Mouse (Mus musculus): ENCODE data around the gene Enthd1. TPM values are rescaled to one million over a fixed set of nuclear protein-coding genes. Genes with fewer than 3 reads are reported as not detected.

Gene Enthd1
- polyA plus RNA-seq, 1 experiment = 29.0 TPM

DNA sequence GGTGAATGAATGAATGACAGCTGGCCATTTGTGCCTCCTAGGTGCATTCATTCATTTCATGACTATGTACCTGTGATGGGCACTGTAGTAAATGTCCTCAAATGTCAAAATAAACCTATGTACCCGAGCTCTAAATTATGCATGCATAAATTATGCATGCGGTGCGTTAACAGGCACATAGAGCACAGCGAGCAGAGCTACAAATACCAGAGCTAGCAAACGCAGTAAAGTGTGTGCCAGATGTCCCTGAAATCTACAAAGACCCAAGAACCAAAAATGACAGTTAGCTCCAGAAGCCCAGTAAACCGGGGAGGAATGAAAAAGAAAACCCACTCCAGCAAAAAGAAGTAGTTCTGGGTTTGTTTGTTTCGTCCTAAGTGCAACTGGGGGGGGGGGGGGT is 36.5 kb upstream of the Enthd1 start:
- Histone ChIP-seq H3K36me3 (ENCODE audit: control insufficient read depth, insufficient read depth, low read length) (no peaks in the 10 kb centered on the region), H3K4me1 (ENCODE audit: control insufficient read depth, insufficient read depth, low read length) (no peaks in the 10 kb centered on the region; the same call in 1 of the 2 replicates)
- TF ChIP-seq CTCF (IDR thresholded peaks at IDR 0.05; ENCODE audit: control insufficient read depth, insufficient read depth, insufficient replicate concordance, low read depth, low read length) (no peak), POLR2A (IDR thresholded peaks at IDR 0.05; ENCODE audit: control insufficient read depth, low read depth, low read length) (no peak)

DNA sequence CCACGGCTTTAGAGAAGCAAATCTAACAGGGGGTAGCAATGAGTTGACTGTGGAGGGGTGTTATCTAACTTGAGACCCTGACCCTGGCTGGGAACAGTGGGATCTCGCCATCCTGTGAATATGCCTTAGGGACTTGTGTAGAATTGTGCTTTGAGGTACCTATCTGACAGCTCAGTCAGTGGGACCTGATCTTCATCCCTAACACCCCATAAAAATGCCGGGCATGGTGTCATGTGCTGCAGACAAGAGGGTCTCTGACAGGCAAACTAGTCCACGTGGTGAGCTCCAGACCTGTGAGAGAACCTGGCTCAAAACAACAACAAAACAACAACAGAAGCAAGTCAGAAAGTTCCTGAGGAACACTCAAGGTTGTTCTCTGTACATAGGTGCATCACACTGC is 34.9 kb upstream of the Enthd1 start:
- Histone ChIP-seq H3K36me3 (ENCODE audit: control insufficient read depth, insufficient read depth, low read length) (no peaks in the 10 kb centered on the region), H3K27me3 (ENCODE audit: control insufficient read depth, insufficient read depth, low read length) (no peaks in the 10 kb centered on the region), H3K4me1 (ENCODE audit: control insufficient read depth, insufficient read depth, low read length) (no peaks in the 10 kb centered on the region; the same call in 1 of the 2 replicates), H3K27ac (ENCODE audit: control insufficient read depth, insufficient read depth, low read depth, low read length) (no peak overlapping the region), H3K4me3 (ENCODE audit: control insufficient read depth, low read depth, low read length) (no peak overlapping the region)
- TF ChIP-seq CTCF (IDR thresholded peaks at IDR 0.05; ENCODE audit: control insufficient read depth, insufficient read depth, insufficient replicate concordance, low read depth, low read length) = no peak

More for the DNA sequence above, 36.5 kb upstream of the Enthd1 start:
- no peaks in the 10 kb centered on the region for H3K27me3 ChIP-seq (ENCODE audit: control insufficient read depth, insufficient read depth, low read length)
- H3K27ac ChIP-seq (ENCODE audit: control insufficient read depth, insufficient read depth, low read depth, low read length) = no peak overlapping the region
- no peak overlapping the region for H3K4me3 ChIP-seq (ENCODE audit: control insufficient read depth, low read depth, low read length)

DNA sequence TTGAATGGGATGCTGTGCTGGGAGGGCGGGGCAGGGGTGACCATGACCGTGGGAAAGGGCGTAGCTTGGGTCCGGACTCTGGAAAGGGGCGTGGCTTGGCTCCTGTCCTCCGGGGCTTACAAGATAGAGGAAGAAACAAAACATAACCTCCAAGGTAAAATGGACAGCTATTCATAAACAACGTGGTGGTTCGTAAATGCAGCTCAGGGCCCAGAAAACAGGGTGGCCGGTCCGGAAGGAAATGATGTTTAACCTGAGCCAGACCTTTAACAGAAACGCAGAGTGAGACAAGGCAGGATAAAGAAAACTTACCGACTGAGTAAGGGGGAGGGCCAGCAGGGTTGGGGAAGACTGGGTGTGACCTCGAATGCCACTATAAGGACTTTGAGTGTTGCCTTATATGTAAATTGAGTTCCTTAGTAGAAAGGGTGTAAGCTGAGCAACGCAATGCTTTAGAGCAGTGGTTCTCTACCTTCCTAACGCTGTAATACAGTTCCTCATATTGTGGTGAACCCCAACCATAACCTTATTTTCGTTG is 34.3 kb upstream of the Enthd1 start:
- H3K27ac ChIP-seq (ENCODE audit: control insufficient read depth, insufficient read depth, low read depth, low read length) = no peak overlapping the region
- H3K4me1 ChIP-seq (ENCODE audit: control insufficient read depth, insufficient read depth, low read length) = no peaks in the 10 kb centered on the region; the same call in 1 of the 2 replicates
- H3K27me3 ChIP-seq (ENCODE audit: control insufficient read depth, insufficient read depth, low read length) = no peaks in the 10 kb centered on the region
- no peak for TF ChIP-seq CTCF (IDR thresholded peaks at IDR 0.05; ENCODE audit: control insufficient read depth, insufficient read depth, insufficient replicate concordance, low read depth, low read length)
- no peak for TF ChIP-seq POLR2A (IDR thresholded peaks at IDR 0.05; ENCODE audit: control insufficient read depth, low read depth, low read length)
- H3K36me3 ChIP-seq (ENCODE audit: control insufficient read depth, insufficient read depth, low read length) = no peaks in the 10 kb centered on the region
- H3K4me3 ChIP-seq (ENCODE audit: control insufficient read depth, low read depth, low read length) = no peak overlapping the region

DNA sequence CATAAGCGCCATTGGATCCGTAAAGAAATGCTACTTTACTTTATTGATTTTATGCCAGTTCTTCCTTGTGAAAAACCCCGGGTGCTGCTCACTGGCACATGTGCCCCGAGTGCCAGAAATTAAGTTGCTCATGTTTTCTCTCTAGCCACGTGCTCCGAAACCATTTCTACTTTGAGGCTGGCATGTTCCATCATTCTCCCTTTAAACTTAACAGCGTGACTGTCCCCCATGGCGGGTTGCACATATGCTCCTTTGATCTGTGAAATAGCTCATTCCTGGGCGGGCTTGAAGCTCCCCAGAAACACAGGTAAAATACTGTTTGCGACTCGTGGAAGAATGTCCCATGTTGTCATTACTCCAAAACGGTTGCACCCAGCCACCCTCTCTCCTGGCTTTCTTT is 33.8 kb upstream of the Enthd1 start:
- no peak overlapping the region for H3K4me3 ChIP-seq (ENCODE audit: control insufficient read depth, low read depth, low read length)
- TF ChIP-seq CTCF (IDR thresholded peaks at IDR 0.05; ENCODE audit: control insufficient read depth, insufficient read depth, insufficient replicate concordance, low read depth, low read length) = no peak
- no peak for TF ChIP-seq POLR2A (IDR thresholded peaks at IDR 0.05; ENCODE audit: control insufficient read depth, low read depth, low read length)

DNA sequence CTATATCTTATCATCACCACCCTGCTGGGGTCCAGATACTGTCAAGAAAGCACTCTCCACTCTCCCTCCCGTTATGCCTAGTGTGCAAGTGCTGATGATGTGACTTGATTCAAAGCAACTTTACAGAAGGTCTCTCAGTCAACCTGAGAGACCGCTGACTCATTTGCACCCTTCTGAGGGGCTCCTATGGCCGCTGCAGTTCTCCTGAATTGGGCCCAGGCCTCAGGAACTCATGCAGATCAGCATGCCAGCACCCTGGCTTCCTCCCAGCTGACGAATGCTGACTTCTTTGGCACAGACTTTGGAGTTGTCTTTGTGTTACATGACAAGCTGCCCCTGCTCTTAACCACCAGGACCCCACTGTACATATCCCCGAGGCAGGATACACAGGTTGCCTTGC is 28.9 kb upstream of the Enthd1 start:
- Histone ChIP-seq H3K4me1 (ENCODE audit: control insufficient read depth, insufficient read depth, low read length) (no peaks in the 10 kb centered on the region), H3K27me3 (ENCODE audit: control insufficient read depth, insufficient read depth, low read length) (no peaks in the 10 kb centered on the region), H3K27ac (ENCODE audit: control insufficient read depth, insufficient read depth, low read depth, low read length) (no peak overlapping the region), H3K36me3 (ENCODE audit: control insufficient read depth, insufficient read depth, low read length) (no peaks in the 10 kb centered on the region), H3K4me3 (ENCODE audit: control insufficient read depth, low read depth, low read length) (no peak overlapping the region)
- TF ChIP-seq POLR2A (IDR thresholded peaks at IDR 0.05; ENCODE audit: control insufficient read depth, low read depth, low read length) (no peak), CTCF (IDR thresholded peaks at IDR 0.05; ENCODE audit: control insufficient read depth, insufficient read depth, insufficient replicate concordance, low read depth, low read length) (no peak)

More for the DNA sequence above, 33.8 kb upstream of the Enthd1 start:
- H3K36me3 ChIP-seq (ENCODE audit: control insufficient read depth, insufficient read depth, low read length) = no peaks in the 10 kb centered on the region
- H3K27me3 ChIP-seq (ENCODE audit: control insufficient read depth, insufficient read depth, low read length) = no peaks in the 10 kb centered on the region
- no peak overlapping the region for H3K27ac ChIP-seq (ENCODE audit: control insufficient read depth, insufficient read depth, low read depth, low read length)
- H3K4me1 ChIP-seq (ENCODE audit: control insufficient read depth, insufficient read depth, low read length) = no peaks in the 10 kb centered on the region; the same call in 1 of the 2 replicates

DNA sequence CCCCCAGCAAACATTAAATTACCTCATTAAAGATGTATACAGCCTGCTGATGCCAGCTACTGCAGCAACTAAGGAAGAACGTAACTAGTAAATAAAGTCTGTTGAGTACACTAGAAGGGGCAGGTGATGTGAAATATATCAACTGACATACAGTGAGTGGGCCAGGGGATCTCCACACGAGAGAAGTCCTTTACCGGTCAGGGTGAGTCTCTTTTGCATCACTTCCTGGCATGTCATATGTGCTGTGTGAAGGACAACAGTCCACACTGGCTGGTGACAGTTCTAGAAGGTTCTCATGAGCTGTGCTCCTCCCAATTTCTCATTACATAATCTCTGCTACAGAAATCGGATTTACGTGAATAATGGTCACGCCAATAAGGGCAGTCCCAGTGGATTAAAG is 27.8 kb upstream of the Enthd1 start:
- TF ChIP-seq CTCF (IDR thresholded peaks at IDR 0.05; ENCODE audit: control insufficient read depth, insufficient read depth, insufficient replicate concordance, low read depth, low read length) (no peak), POLR2A (IDR thresholded peaks at IDR 0.05; ENCODE audit: control insufficient read depth, low read depth, low read length) (no peak)
- no peaks in the 10 kb centered on the region for H3K4me1 ChIP-seq (ENCODE audit: control insufficient read depth, insufficient read depth, low read length)
- no peak overlapping the region for H3K4me3 ChIP-seq (ENCODE audit: control insufficient read depth, low read depth, low read length)
- no peak overlapping the region for H3K27ac ChIP-seq (ENCODE audit: control insufficient read depth, insufficient read depth, low read depth, low read length)
- no peaks in the 10 kb centered on the region for H3K36me3 ChIP-seq (ENCODE audit: control insufficient read depth, insufficient read depth, low read length)
- no peaks in the 10 kb centered on the region for H3K27me3 ChIP-seq (ENCODE audit: control insufficient read depth, insufficient read depth, low read length)

DNA sequence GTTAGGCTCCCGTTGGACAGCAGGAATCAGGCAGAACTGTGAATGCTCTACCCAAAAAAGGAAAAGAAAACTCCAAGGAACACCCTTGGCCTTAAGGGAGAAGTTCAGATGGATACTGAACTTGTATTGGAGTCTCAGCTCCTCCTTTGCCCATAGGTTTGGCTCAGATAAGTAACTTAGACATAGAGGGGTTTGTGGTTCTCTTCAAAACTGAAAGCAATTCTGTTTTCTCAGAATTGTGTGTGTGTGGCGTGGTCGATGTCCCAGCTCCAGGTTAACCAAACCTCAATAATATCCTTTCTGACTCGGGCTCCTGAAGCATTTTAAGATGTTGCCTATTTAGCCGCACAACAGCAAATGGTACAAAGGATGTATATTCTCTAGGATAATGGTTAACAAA is 25.7 kb upstream of the Enthd1 start:
- no peaks in the 10 kb centered on the region for H3K36me3 ChIP-seq (ENCODE audit: control insufficient read depth, insufficient read depth, low read length)
- TF ChIP-seq CTCF (IDR thresholded peaks at IDR 0.05; ENCODE audit: control insufficient read depth, insufficient read depth, insufficient replicate concordance, low read depth, low read length) = no peak
- no peak for TF ChIP-seq POLR2A (IDR thresholded peaks at IDR 0.05; ENCODE audit: control insufficient read depth, low read depth, low read length)
- peaks cover 2% of the 10 kb centered on the region for H3K4me1 ChIP-seq (ENCODE audit: control insufficient read depth, insufficient read depth, low read length)
- H3K27ac ChIP-seq (ENCODE audit: control insufficient read depth, insufficient read depth, low read depth, low read length) = no peak overlapping the region
- no peaks in the 10 kb centered on the region for H3K27me3 ChIP-seq (ENCODE audit: control insufficient read depth, insufficient read depth, low read length)
- no peak overlapping the region for H3K4me3 ChIP-seq (ENCODE audit: control insufficient read depth, low read depth, low read length)

DNA sequence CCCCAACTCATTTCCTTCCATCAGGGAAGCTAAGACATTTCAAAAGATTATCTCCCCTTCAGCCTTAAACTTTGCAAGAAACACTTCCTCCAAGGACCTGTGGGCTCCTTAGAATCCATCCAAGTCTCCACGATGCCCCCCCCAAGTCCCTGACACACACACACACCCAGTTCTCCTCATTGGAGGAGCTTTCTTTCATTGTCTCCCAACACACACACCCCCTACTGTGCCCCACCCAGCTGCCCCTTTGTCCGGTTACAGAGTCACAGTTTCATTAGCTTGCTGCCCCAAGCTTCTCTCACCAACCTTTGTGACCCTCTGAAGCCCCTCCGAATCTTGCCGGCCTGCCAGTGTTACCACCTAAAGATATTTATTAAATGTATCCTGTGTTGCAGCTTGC is 21.3 kb upstream of the Enthd1 start:
- TF ChIP-seq CTCF (IDR thresholded peaks at IDR 0.05; ENCODE audit: control insufficient read depth, insufficient read depth, insufficient replicate concordance, low read depth, low read length) = no peak
- no peak for TF ChIP-seq POLR2A (IDR thresholded peaks at IDR 0.05; ENCODE audit: control insufficient read depth, low read depth, low read length)

More for the DNA sequence above, 21.3 kb upstream of the Enthd1 start:
- H3K4me1 ChIP-seq (ENCODE audit: control insufficient read depth, insufficient read depth, low read length) = peaks cover 2% of the 10 kb centered on the region
- no peaks in the 10 kb centered on the region for H3K36me3 ChIP-seq (ENCODE audit: control insufficient read depth, insufficient read depth, low read length)
- no peak overlapping the region for H3K4me3 ChIP-seq (ENCODE audit: control insufficient read depth, low read depth, low read length)
- no peaks in the 10 kb centered on the region for H3K27me3 ChIP-seq (ENCODE audit: control insufficient read depth, insufficient read depth, low read length)
- no peak overlapping the region for H3K27ac ChIP-seq (ENCODE audit: control insufficient read depth, insufficient read depth, low read depth, low read length)

Measured in testis, adult 2 months (tissue).